Mouse (Mus musculus): ENCODE results near the gene Usf1.

DNA sequence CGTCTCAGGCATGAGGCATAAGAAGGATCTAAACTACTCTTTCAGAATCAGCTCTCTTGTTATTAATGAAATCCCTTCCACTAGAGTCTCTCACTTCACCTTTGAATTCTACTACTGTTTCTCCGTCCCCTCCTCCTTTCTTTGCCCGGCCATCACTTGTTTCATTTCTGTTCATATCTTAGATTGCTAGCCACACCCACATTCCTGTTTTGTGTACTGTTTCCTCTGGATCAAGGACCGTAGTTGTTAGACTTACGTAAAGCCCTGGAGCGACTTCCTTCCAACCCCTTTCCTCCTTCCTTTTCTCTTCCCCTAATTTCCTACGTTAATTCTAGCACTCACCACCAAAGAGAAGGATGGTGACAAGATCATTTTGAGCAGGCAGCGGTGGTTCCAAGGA, 28.0 kb downstream of the Usf1 start:
- TF ChIP-seq USF1 (IDR thresholded peaks at IDR 0.05; ENCODE audit: low read depth) (no peak), CTCF (IDR thresholded peaks at IDR 0.05; ENCODE audit: control insufficient read depth, insufficient read depth, insufficient read length) (no peak), MAX (IDR thresholded peaks at IDR 0.05) (no peak), CEBPB (IDR thresholded peaks at IDR 0.05; ENCODE audit: low read depth) (no peak), MYOD1 (IDR thresholded peaks at IDR 0.05; ENCODE audit: control insufficient read depth, insufficient read length, low read depth) (no peak)
